Mouse (Mus musculus) granulocyte monocyte progenitor cell, adult 5-6 weeks (primary cell): Measurements from ENCODE around the gene Ncoa1. TPM values are rescaled to one million over a fixed set of nuclear protein-coding genes. Genes with fewer than 3 reads are reported as not detected.

ENCODE experiments used
- ATAC-seq: replicated peaks from 2 replicates; pipeline ENCODE4 v1.8.0; 2016; ENCODE audit warnings: mild to moderate bottlenecking, moderate TSS enrichment, inconsistent platforms; ENCODE audit not compliant: poor library complexity, severe bottlenecking
- total RNA-seq, 2 experiments: library from RNA; stranded (forward) in 1 of 2; stranded (reverse) in 1 of 2; fragments of 200-712, 200-1000 nt in 1 of 2; fragments of >200 nt in 1 of 2; fragmentation: Nextera tagmentation in 1 of 2; gene quantifications; 2 replicates each; pipeline ENCODE4 v1.2.3; 2014 to 2017

Gene Ncoa1
- total RNA-seq, 2 experiments from 2014 or later, result 15.6 to 16.9 TPM

DNA sequence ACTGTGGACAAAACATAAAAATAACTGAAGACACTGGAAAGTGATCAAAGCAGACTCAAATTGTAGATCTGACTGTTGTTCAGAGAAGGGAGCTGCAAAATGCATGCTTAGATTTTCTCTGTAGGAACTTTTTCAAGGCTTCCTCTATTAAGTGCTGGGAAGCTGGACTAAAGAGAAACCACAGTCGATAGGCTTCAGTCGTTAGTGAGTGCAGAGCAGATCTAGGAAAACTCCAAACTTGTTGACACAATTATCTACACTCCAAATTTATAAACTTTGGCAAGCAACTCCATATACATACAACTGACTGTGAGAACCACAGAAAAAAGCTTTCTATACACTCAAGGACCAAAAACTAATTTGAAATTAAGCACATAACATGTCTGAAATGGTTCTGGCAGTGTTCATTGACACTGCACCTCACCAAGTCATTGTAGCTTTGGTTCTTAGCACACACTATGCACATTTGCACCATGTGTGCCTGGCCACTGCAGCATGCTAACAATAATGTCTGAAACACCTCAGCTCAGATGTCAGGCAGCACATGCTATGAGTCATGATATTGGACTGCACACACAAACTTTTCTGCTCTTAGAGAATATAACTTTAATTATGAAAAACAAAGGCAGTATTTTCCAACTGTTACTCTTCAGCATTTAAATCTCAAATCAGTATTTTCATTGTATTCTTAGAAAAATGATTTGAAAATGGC is 121.8 kb downstream of the Ncoa1 start:
- ATAC-seq, result no peak

- ATAC-seq, result no peak
Observed at GRCm38 (mm10) chr12:4343216-4343615, 133.8 kb downstream of the Ncoa1 start.

GRCm38 (mm10) chr12:4342087-4342486 is 134.9 kb downstream of the Ncoa1 start:
- no peak for ATAC-seq

DNA sequence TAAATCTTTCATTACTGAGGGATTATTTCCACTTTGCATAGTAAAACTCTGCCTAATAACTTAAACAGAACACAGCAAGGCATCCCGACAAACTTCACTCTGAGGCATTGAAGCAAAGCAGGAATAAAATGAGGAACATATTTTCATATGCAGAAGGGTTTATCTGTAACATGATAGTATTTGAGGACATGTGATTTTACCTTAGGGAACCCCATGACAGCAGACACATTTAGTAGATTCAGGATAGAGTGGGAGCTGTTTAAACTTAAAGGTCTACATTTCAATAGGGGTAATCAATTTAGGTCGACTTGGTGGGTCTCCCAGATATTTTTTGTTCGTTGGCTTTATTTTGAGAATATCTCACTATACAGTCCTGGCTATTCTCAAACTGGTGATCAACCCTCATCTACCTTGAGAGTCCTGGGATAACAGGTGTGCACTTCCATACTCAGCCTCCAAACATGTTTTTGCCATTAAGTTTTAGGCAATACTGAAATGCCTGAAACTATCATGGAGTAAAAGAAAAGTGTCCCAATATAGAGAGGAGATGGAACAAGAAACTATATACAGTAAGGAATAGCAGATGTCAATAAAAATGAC is 136.6 kb downstream of the Ncoa1 start:
- no peak for ATAC-seq

DNA sequence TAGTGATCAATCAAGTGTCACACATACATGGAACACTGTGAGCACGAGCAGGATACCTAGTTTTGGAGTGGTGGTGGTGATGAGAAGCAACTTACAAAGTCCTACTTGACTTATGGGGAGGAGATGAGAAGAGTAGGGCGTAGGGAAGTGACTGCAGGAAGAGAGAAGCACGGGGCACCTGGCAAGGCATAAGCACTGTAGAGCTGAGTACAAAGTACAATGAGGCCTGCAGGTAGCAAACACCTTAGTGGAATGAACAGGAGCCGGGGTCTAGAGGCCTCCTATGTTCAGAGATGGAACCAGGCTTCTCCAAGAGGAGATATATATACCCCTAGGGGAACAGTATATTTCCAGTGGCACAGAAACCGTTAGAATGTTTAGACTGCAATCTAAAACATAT is 153.4 kb downstream of the Ncoa1 start:
- ATAC-seq, result no peak

GRCm38 (mm10) chr12:4322227-4322626 is 154.8 kb downstream of the Ncoa1 start:
- ATAC-seq, result no peak

- no peak; the same call in 1 of the 2 replicates for ATAC-seq
Observed at GRCm38 (mm10) chr12:4313824-4314223, 163.2 kb downstream of the Ncoa1 start.

DNA sequence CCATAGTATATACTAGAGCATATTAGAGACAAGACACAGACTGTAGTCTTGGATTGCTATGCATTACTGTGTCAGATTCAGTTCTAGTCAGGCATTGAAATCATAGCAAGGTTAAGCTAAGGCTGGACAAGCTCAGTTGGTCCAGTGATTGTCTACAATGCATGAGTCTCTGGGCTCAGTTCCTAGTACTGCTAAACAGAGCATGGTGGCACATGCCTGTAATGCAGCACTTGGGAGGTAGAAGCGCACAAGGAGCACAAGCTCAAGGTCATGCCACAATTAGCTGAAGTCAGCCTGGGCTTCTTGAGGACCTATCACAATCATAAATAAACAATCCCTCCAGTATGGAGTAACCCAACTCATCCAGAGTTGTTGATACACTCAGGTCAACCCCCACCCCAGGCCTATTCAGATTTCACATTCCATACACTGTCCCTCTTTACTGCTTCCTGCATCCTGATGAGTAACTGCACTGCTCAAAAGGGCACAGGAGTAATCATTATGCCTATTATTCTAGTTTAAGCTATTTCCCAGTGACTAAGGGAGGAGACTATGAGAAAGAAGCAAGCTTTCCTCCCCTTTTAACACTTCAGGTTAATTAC is 170.2 kb downstream of the Ncoa1 start:
- ATAC-seq, result no peak

DNA sequence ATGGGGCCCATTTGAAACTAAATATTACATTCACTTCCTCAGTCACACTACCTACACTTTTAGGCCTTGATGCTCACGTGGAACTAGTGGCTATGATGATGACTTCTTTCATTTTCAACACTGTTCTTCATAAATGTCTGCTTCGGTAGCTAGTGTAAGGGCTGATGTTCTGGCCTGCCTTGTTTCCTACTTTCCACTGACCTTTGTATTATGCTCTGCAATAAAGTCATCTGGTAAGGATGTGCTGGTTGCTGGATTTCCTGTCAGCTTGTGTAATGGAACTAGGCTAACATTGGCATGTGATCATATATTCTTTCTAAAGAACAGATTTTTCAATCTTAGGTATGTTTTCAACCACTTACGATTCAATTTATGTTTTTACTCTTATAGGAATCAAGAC is 177.7 kb downstream of the Ncoa1 start:
- no peak for ATAC-seq

DNA sequence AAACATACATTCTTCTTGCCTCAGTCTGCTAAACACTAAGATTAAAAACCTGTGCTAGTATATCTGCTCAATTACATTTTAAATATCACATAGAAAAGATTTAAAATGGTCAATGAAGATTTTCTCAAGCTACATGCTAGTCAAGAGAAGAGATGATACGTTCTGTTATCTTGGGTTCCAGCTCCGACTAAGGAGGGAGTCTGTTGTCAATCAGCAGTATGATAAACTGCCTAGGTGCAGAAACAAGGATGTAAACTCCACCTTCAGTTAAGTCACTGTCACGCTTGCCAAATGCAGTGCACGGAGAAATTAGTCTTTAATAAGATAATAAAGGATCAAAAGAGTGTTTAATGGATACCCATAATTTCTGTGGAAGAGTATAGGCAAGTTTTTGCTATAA is 178.4 kb downstream of the Ncoa1 start:
- no peak for ATAC-seq

DNA sequence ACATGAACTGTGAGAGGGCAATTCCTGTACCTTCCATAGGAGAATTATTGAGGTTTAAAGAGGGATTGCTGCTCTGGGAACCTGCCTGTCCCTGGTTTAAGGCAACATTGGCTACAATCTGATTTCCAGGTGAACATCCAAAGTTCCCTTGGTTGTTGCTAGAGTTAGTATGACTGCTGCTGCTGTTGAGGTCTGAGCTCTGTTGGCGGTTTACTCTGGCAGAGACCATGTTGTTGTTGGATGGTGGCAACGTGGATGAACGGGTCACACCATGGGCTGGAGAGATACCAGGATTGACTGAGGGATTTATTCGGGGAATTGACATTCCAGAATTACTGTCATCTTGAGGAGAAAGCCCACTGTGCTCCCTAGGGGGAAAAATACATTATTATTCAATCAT is 181.1 kb downstream of the Ncoa1 start:
- no peak for ATAC-seq

DNA sequence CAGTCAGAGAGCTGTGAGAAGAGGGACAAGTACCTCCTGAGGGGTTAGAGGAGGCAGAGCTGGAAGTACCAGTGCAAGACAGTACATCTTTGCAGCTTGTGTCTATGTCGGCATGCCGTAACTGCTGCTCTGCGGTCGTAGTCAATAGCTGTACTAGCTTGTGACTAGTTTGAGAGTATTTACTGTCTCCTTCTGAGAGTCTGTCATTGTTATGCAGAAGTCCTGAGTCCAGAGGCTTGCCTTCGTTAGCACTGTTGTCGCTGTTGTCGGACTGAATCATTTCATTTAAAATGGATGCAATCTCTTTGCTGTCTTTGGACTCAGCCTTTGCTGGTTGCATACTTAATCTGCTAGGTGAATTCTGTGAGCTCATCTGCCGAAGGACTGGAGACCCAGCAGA is 181.7 kb downstream of the Ncoa1 start:
- ATAC-seq, result no peak

DNA sequence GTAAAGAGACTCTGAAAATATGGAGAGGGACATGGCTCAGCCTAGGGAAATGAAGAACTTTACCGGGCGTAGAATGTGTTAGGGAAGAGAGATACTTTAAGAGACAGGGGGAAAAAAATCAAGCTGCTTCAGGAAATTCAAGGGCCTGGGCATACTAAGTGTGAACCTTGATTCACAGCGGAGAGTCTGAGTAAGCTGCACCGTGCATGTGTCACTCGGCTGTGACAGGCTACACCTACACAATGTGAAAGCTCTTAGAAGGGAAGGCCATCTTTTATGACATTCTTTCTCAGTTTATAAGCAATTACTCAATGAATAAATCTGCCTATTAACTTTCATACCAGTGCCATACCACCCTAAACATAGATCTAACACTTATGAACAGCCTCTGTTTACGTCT is 183.2 kb downstream of the Ncoa1 start:
- no peak for ATAC-seq

DNA sequence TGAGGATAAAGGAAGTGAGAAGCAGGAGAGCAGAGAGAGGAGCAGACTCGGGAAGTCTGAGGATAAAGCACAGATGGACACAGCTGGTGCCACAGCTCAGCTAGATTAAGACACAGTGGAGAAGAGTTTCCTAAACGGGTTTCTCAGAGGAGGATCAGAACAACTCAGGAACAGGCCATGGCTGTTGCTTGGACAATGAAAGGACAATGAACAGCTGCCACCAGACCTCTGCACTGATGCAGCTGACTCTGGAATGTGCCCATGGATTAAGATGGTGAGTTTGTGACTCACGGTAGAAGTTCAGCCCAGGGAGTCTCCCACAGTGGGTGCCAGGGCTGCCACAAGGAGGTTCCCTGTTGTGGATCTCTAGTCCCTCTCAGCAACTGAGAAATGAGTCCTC is 191.8 kb downstream of the Ncoa1 start:
- no peak for ATAC-seq

GRCm38 (mm10) chr12:4279878-4280277 is 197.1 kb downstream of the Ncoa1 start:
- no peak for ATAC-seq

GRCm38 (mm10) chr12:4278978-4279755 is 197.8 kb downstream of the Ncoa1 start:
- ATAC-seq, result peak; percentile 30; the same call in 1 of the 2 replicates

GRCm38 (mm10) chr12:4271078-4271477 is 205.9 kb downstream of the Ncoa1 start:
- no peak for ATAC-seq

- ATAC-seq, result no peak
Observed at GRCm38 (mm10) chr12:4267765-4268164, 209.2 kb downstream of the Ncoa1 start.

- ATAC-seq, result no peak
Observed at GRCm38 (mm10) chr12:4252742-4253655, 224.0 kb downstream of the Ncoa1 start.

DNA sequence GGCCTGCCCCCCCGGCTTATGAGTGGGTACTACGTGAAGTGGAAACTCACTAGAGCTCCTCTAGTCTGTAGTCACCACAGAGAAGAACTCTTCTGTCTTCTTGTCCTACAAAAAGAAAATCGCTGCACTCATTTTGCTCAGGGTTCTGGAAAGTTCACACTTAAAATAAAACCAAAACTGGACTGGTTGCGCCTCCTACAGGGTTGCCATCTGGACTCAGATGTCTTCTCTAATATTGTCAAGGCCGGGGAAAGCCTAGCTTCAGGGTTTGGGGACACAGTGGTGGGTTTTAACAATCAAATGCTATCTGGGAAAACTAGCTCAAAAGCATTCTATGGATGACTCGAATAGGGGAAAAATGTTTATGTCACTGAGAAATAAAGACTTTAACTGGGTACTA is 227.2 kb downstream of the Ncoa1 start:
- ATAC-seq, result no peak
